Mouse (Mus musculus): ENCODE data around the gene Tacc2. TPM values are rescaled to one million over a fixed set of nuclear protein-coding genes. Genes with fewer than 3 reads are reported as not detected.

Gene Tacc2
- total and polyA plus RNA-seq, 3 experiments = 3.5 to 21.5 TPM; not detected in 1

GRCm38 (mm10) chr7:130789456-130789855, 212.2 kb downstream of the Tacc2 start:
- Histone ChIP-seq H3K27ac (ENCODE audit: control insufficient read depth, low read depth, low read length) (no peak overlapping the region), H3K36me3 (ENCODE audit: control insufficient read depth in 1 of 2, insufficient read depth in 2 of 2, low read length in 2 of 2) (no peaks in the 10 kb centered on the region), H3K9ac (ENCODE audit: control insufficient read depth, low read depth, low read length, poor library complexity, severe bottlenecking) (no peak overlapping the region), H3K27me3 (ENCODE audit: control insufficient read depth in 1 of 2, insufficient read depth in 2 of 2, low read length in 2 of 2) (no peaks in the 10 kb centered on the region), H3K9me3 (replicated peaks; ENCODE audit: insufficient read depth, low read length) (no peaks in the 10 kb centered on the region), H3K4me1 (ENCODE audit: control insufficient read depth in 1 of 2, insufficient read depth in 2 of 2, low read length in 2 of 2) (no peaks in the 10 kb centered on the region), H3K4me3 (ENCODE audit: control insufficient read depth in 1 of 2, insufficient read depth in 1 of 2, low read depth in 2 of 2, low read length in 2 of 2) (no peak overlapping the region), H3K79me2 (ENCODE audit: control insufficient read depth, insufficient read depth, low read length, poor library complexity) (no peaks in the 10 kb centered on the region)
- TF ChIP-seq MEF2A (IDR thresholded peaks at IDR 0.05; ENCODE audit: extremely low read depth, insufficient replicate concordance, low read depth, low read length, poor library complexity, severe bottlenecking) (no peak), ZC3H11A (IDR thresholded peaks at IDR 0.05; ENCODE audit: low read depth, low read length) (no peak), UBTF (IDR thresholded peaks at IDR 0.05; ENCODE audit: borderline replicate concordance, insufficient read depth, low read depth, low read length) (no peak), USF1 (IDR thresholded peaks at IDR 0.05; ENCODE audit: low read depth, low read length) (no peak), CHD2 (IDR thresholded peaks at IDR 0.05; ENCODE audit: low read length) (no peak), GATA1 (IDR thresholded peaks at IDR 0.05; ENCODE audit: low read depth, low read length) (no peak), NELFE (IDR thresholded peaks at IDR 0.05; ENCODE audit: low read depth, low read length) (no peak), CTCF (IDR thresholded peaks at IDR 0.05 in 2 of 3, conservative IDR thresholded peaks at IDR 0.05 in 1 of 3; ENCODE audit: control insufficient read depth in 1 of 3, insufficient read depth in 1 of 3, low read depth in 2 of 3, low read length in 3 of 3, poor library complexity in 1 of 3, severe bottlenecking in 1 of 3) (no peak), ZNF384 (IDR thresholded peaks at IDR 0.05; ENCODE audit: low read depth, low read length) (no peak), MYB (IDR thresholded peaks at IDR 0.05; ENCODE audit: low read depth, low read length) (no peak), TCF12 (IDR thresholded peaks at IDR 0.05; ENCODE audit: low read depth, low read length) (no peak), MAX (IDR thresholded peaks at IDR 0.05; ENCODE audit: low read length) (no peak)
- DNase-seq (ENCODE audit: low read depth, low spot score) = no peak

- H3K4me3 ChIP-seq (ENCODE audit: control insufficient read depth in 1 of 2, insufficient read depth in 1 of 2, low read depth in 2 of 2, low read length in 2 of 2) = no peak overlapping the region
- H3K9me3 ChIP-seq (replicated peaks; ENCODE audit: insufficient read depth, low read length) = no peaks in the 10 kb centered on the region
- H3K27me3 ChIP-seq (ENCODE audit: control insufficient read depth in 1 of 2, insufficient read depth in 2 of 2, low read length in 2 of 2) = no peaks in the 10 kb centered on the region
- no peaks in the 10 kb centered on the region for H3K36me3 ChIP-seq (ENCODE audit: control insufficient read depth in 1 of 2, insufficient read depth in 2 of 2, low read length in 2 of 2)
- DNase-seq (ENCODE audit: low read depth, low spot score) = no peak
- no peaks in the 10 kb centered on the region for H3K4me1 ChIP-seq (ENCODE audit: control insufficient read depth in 1 of 2, insufficient read depth in 2 of 2, low read length in 2 of 2)
- no peaks in the 10 kb centered on the region for H3K79me2 ChIP-seq (ENCODE audit: control insufficient read depth, insufficient read depth, low read length, poor library complexity)
- no peak overlapping the region for H3K27ac ChIP-seq (ENCODE audit: control insufficient read depth, low read depth, low read length)
- H3K9ac ChIP-seq (ENCODE audit: control insufficient read depth, low read depth, low read length, poor library complexity, severe bottlenecking) = no peak overlapping the region
- TF ChIP-seq POLR2AphosphoS2 (IDR thresholded peaks at IDR 0.05; ENCODE audit: low read length) = no peak
- no peak for TF ChIP-seq ZMIZ1 (IDR thresholded peaks at IDR 0.05; ENCODE audit: low read depth, low read length)
- no peak for TF ChIP-seq MYC (IDR thresholded peaks at IDR 0.05; ENCODE audit: low read depth, low read length)
- no peak for TF ChIP-seq RCOR1 (IDR thresholded peaks at IDR 0.05; ENCODE audit: low read depth, low read length)
- no peak for TF ChIP-seq EP300 (IDR thresholded peaks at IDR 0.05; ENCODE audit: low read depth in 1 of 2, low read length in 2 of 2)
- TF ChIP-seq TCF12 (IDR thresholded peaks at IDR 0.05; ENCODE audit: low read depth, low read length) = no peak
- TF ChIP-seq POLR2AphosphoS5 (IDR thresholded peaks at IDR 0.05; ENCODE audit: borderline replicate concordance, low read depth, low read length) = no peak
- TF ChIP-seq E2F4 (IDR thresholded peaks at IDR 0.05; ENCODE audit: borderline replicate concordance, low read depth, low read length) = no peak
- no peak for TF ChIP-seq CHD2 (IDR thresholded peaks at IDR 0.05; ENCODE audit: low read length)
- TF ChIP-seq MAX (IDR thresholded peaks at IDR 0.05; ENCODE audit: low read length) = no peak
- TF ChIP-seq NRF1 (IDR thresholded peaks at IDR 0.05; ENCODE audit: insufficient read depth, low read depth, low read length, poor library complexity, severe bottlenecking) = no peak
- TF ChIP-seq GABPA (IDR thresholded peaks at IDR 0.05; ENCODE audit: low read depth, low read length) = no peak
- no peak for TF ChIP-seq TAL1 (IDR thresholded peaks at IDR 0.05; ENCODE audit: low read length)
- no peak for TF ChIP-seq ELF1 (IDR thresholded peaks at IDR 0.05; ENCODE audit: low read depth, low read length)
- no peak for TF ChIP-seq RAD21 (IDR thresholded peaks at IDR 0.05; ENCODE audit: low read depth, low read length)
- no peak for TF ChIP-seq CHD1 (IDR thresholded peaks at IDR 0.05; ENCODE audit: low read depth, low read length)
- no peak for TF ChIP-seq HCFC1 (IDR thresholded peaks at IDR 0.05; ENCODE audit: low read depth, low read length)
- TF ChIP-seq MYB (IDR thresholded peaks at IDR 0.05; ENCODE audit: low read depth, low read length) = no peak
Observed at GRCm38 (mm10) chr7:130793671-130794070, 216.4 kb downstream of the Tacc2 start.
